Mouse (Mus musculus): ENCODE measurements around the gene Tgm5.
A peak's percentile ranks its signal among the peaks of the same experiment; 100 is the strongest.
"Not testable (repeated sequence)": the region's sequence is repeated elsewhere in the genome, so short reads cannot be mapped to it uniquely, and the experiment has no call there.

Gene Tgm5

GRCm38 (mm10) chr2:121007925-121008663 is 77.5 kb downstream of the Tgm5 start, which contains the start of gene Ccndbp1:
Gene Ccndbp1, plus strand, starts transcription at chr2:121008403.
- peaks cover 22% of the 10 kb centered on the region for H3K36me3 ChIP-seq (ENCODE audit: insufficient read depth, low read length)
- TF ChIP-seq CTCF (conservative IDR thresholded peaks at IDR 0.05; ENCODE audit: low read length) (no peak), POU5F1 (IDR thresholded peaks at IDR 0.05; ENCODE audit: borderline replicate concordance, low read length) (no peak), NANOG (IDR thresholded peaks at IDR 0.05; ENCODE audit: borderline replicate concordance, low read length) (no peak)
- no peaks in the 10 kb centered on the region for H3K27me3 ChIP-seq (ENCODE audit: insufficient read depth, low read length)
- H3K4me1 ChIP-seq (replicated peaks; ENCODE audit: low read depth, low read length), result peaks cover 13% of the 10 kb centered on the region
- no peaks in the 10 kb centered on the region for H3K9me3 ChIP-seq (ENCODE audit: low read length)
- peak within 1 kb of the TSS; percentile 93 for H3K4me3 ChIP-seq (replicated peaks; ENCODE audit: low read length)

- Histone ChIP-seq H3K9me3 (ENCODE audit: low read length) (no peaks in the 10 kb centered on the region), H3K36me3 (ENCODE audit: insufficient read depth, low read length) (peaks cover 11% of the 10 kb centered on the region; the same call in 1 of the 2 replicates), H3K27me3 (ENCODE audit: insufficient read depth, low read length) (no peaks in the 10 kb centered on the region), H3K4me3 (replicated peaks; ENCODE audit: low read length) (no peak overlapping the region), H3K4me1 (replicated peaks; ENCODE audit: low read depth, low read length) (peaks cover 13% of the 10 kb centered on the region)
- TF ChIP-seq POU5F1 (IDR thresholded peaks at IDR 0.05; ENCODE audit: borderline replicate concordance, low read length) (no peak), CTCF (conservative IDR thresholded peaks at IDR 0.05; ENCODE audit: low read length) (no peak), NANOG (IDR thresholded peaks at IDR 0.05; ENCODE audit: borderline replicate concordance, low read length) (no peak)
Observed at GRCm38 (mm10) chr2:121006986-121007385, 78.7 kb downstream of the Tgm5 start.

GRCm38 (mm10) chr2:121004018-121004811 is 81.4 kb downstream of the Tgm5 start:
- Histone ChIP-seq H3K4me1 (replicated peaks; ENCODE audit: low read depth, low read length) (peaks cover 11% of the 10 kb centered on the region), H3K9me3 (ENCODE audit: low read length) (no peaks in the 10 kb centered on the region), H3K4me3 (replicated peaks; ENCODE audit: low read length) (no peak overlapping the region), H3K27me3 (ENCODE audit: insufficient read depth, low read length) (no peaks in the 10 kb centered on the region), H3K36me3 (ENCODE audit: insufficient read depth, low read length) (no peaks in the 10 kb centered on the region)
- TF ChIP-seq CTCF (conservative IDR thresholded peaks at IDR 0.05; ENCODE audit: low read length) (no peak), NANOG (IDR thresholded peaks at IDR 0.05; ENCODE audit: borderline replicate concordance, low read length) (no peak), POU5F1 (IDR thresholded peaks at IDR 0.05; ENCODE audit: borderline replicate concordance, low read length) (no peak)

- Histone ChIP-seq H3K9me3 (ENCODE audit: low read length) (no peaks in the 10 kb centered on the region), H3K36me3 (ENCODE audit: insufficient read depth, low read length) (no peaks in the 10 kb centered on the region), H3K4me1 (replicated peaks; ENCODE audit: low read depth, low read length) (peaks cover 5% of the 10 kb centered on the region; the same call in 1 of the 2 replicates), H3K27me3 (ENCODE audit: insufficient read depth, low read length) (no peaks in the 10 kb centered on the region), H3K4me3 (replicated peaks; ENCODE audit: low read length) (no peak overlapping the region)
- TF ChIP-seq POU5F1 (IDR thresholded peaks at IDR 0.05; ENCODE audit: borderline replicate concordance, low read length) (no peak), CTCF (conservative IDR thresholded peaks at IDR 0.05; ENCODE audit: low read length) (peak; percentile 18; the same call in 1 of the 2 replicates), NANOG (IDR thresholded peaks at IDR 0.05; ENCODE audit: borderline replicate concordance, low read length) (no peak)
Observed at GRCm38 (mm10) chr2:121003586-121003985, 82.1 kb downstream of the Tgm5 start.

- Histone ChIP-seq H3K4me3 (replicated peaks; ENCODE audit: low read length) (no peak overlapping the region), H3K4me1 (replicated peaks; ENCODE audit: low read depth, low read length) (no peaks in the 10 kb centered on the region), H3K9me3 (ENCODE audit: low read length) (no peaks in the 10 kb centered on the region), H3K36me3 (ENCODE audit: insufficient read depth, low read length) (no peaks in the 10 kb centered on the region), H3K27me3 (ENCODE audit: insufficient read depth, low read length) (no peaks in the 10 kb centered on the region)
- TF ChIP-seq NANOG (IDR thresholded peaks at IDR 0.05; ENCODE audit: borderline replicate concordance, low read length) (no peak), POU5F1 (IDR thresholded peaks at IDR 0.05; ENCODE audit: borderline replicate concordance, low read length) (no peak), CTCF (conservative IDR thresholded peaks at IDR 0.05; ENCODE audit: low read length) (no peak)
Observed at GRCm38 (mm10) chr2:120998863-120999262, 86.8 kb downstream of the Tgm5 start.

- H3K9me3 ChIP-seq (ENCODE audit: low read length); H3K36me3 ChIP-seq (ENCODE audit: insufficient read depth, low read length); H3K4me3 ChIP-seq (replicated peaks; ENCODE audit: low read length); H3K4me1 ChIP-seq (replicated peaks; ENCODE audit: low read depth, low read length); H3K27me3 ChIP-seq (ENCODE audit: insufficient read depth, low read length): not testable (repeated sequence)
Observed at GRCm38 (mm10) chr2:120996607-120997006, 89.0 kb downstream of the Tgm5 start.

Data from E14TG2a.4 (cell line).